Mouse (Mus musculus) neural tube, embryonic 11.5 days (tissue): ENCODE data around the gene Gabbr2. TPM values are rescaled to one million over a fixed set of nuclear protein-coding genes. Genes with fewer than 3 reads are reported as not detected.

Experiments
- ATAC-seq: fragments of 200-750 bp; cut with Nextera tagmentation; 2 replicates; pipeline ENCODE4 v1.8.0; 2017; ENCODE audit warnings: moderate number of reproducible peaks, mild to moderate bottlenecking, moderate TSS enrichment, moderate library complexity; ENCODE audit not compliant: insufficient read depth, low FRiP score, low TSS enrichment
- DNase-seq: peaks from one replicate; pipeline ENCODE4 v3.0.0-alpha.2; 2015; ENCODE audit warnings: low spot score
- H3K27ac ChIP-seq: fragments of 300-500 bp; sonication (generic); 2 replicates; pipeline ENCODE4 v1.5.1; 2014; ENCODE audit warnings: low read depth, mild to moderate bottlenecking, low read length
- H3K27me3 ChIP-seq: fragments of 300-500 bp; sonication (generic); 2 replicates; pipeline ENCODE4 v1.6.1; 2014; ENCODE audit warnings: mild to moderate bottlenecking, low read length, mixed read lengths; ENCODE audit not compliant: control insufficient read depth, insufficient read depth
- H3K36me3 ChIP-seq: fragments of 300-500 bp; sonication (generic); 2 replicates; pipeline ENCODE4 v1.6.1; 2014; ENCODE audit warnings: mild to moderate bottlenecking, low read length, moderate library complexity, mixed read lengths; ENCODE audit not compliant: control insufficient read depth, insufficient read depth
- H3K4me1 ChIP-seq: fragments of 300-500 bp; sonication (generic); 2 replicates; pipeline ENCODE4 v1.6.1; 2014; ENCODE audit warnings: low read length, mixed read lengths; ENCODE audit not compliant: control insufficient read depth, insufficient read depth
- H3K4me2 ChIP-seq: fragments of 300-500 bp; sonication (generic); 2 replicates; pipeline ENCODE4 v1.6.1; 2014; ENCODE audit warnings: low read depth, mild to moderate bottlenecking, moderate library complexity
- H3K4me3 ChIP-seq: fragments of 300-500 bp; sonication (generic); 2 replicates; pipeline ENCODE4 v1.5.1; 2014; ENCODE audit warnings: low read depth, low read length
- H3K9ac ChIP-seq: fragments of 300-500 bp; sonication (generic); 2 replicates; pipeline ENCODE4 v1.6.1; 2014; ENCODE audit warnings: mild to moderate bottlenecking, low read length
- H3K9me3 ChIP-seq: fragments of 300-500 bp; sonication (generic); 2 replicates; pipeline ENCODE4 v1.6.1; 2016; ENCODE audit warnings: low read length; ENCODE audit not compliant: control insufficient read depth
- WGBS: fragments of 180-500 bp; shearing (Covaris S2); extraction: QIAGEN DNeasy Blood & Tissue Kit; methylation state at CpG from one replicate; pipeline ENCODE4 v1.1.7; 2014; 5-methylcytosine and 5-hydroxymethylcytosine counted together
- polyA plus RNA-seq: library from polyadenylated mRNA; unstranded; fragments of >200 nt; fragmentation: Nextera tagmentation; extraction: Ambion mirVana; gene quantifications from 2 replicates; pipeline ENCODE4 v1.2.1, GENCODE M21; 2014

The Gabbr2 gene
- polyA plus RNA-seq, 1 experiment from 2014 or later = 0.70 TPM

- no peak for DNase-seq
Measured at GRCm38 (mm10) chr4:46823738-46824137, 167.9 kb downstream of the Gabbr2 start.

GRCm38 (mm10) chr4:46821709-46822108 lies 170.0 kb downstream of the Gabbr2 start:
- WGBS = 82% methylated on average over 11 of the region's 11 CpGs
- no peak overlapping the region for H3K9ac ChIP-seq
- DNase-seq (no peak), ATAC-seq (no peak)
- no peak overlapping the region for H3K27ac ChIP-seq
- no peak overlapping the region for H3K4me2 ChIP-seq
- no peak overlapping the region for H3K4me3 ChIP-seq
- no peaks in the 10 kb centered on the region for H3K9me3 ChIP-seq
- no peaks in the 10 kb centered on the region for H3K4me1 ChIP-seq
- H3K36me3 ChIP-seq = no peaks in the 10 kb centered on the region
- H3K27me3 ChIP-seq = no peaks in the 10 kb centered on the region

More at GRCm38 (mm10) chr4:46823738-46824137, 167.9 kb downstream of the Gabbr2 start:
- Histone ChIP-seq H3K9me3 (no peaks in the 10 kb centered on the region), H3K36me3 (no peaks in the 10 kb centered on the region), H3K4me2 (no peak overlapping the region), H3K4me3 (no peak overlapping the region), H3K27ac (no peak overlapping the region), H3K9ac (no peak overlapping the region), H3K4me1 (peaks cover 7% of the 10 kb centered on the region), H3K27me3 (no peaks in the 10 kb centered on the region)
- ATAC-seq = no peak
- WGBS = 87% methylated on average over 14 of the region's 14 CpGs

- H3K27ac ChIP-seq = no peak overlapping the region
- no peak overlapping the region for H3K9ac ChIP-seq
- no peaks in the 10 kb centered on the region for H3K9me3 ChIP-seq
- DNase-seq (no peak), ATAC-seq (no peak)
- H3K27me3 ChIP-seq = no peaks in the 10 kb centered on the region
- H3K36me3 ChIP-seq = no peaks in the 10 kb centered on the region
- H3K4me3 ChIP-seq = no peak overlapping the region
- 82% methylated on average over 4 of the region's 4 CpGs for WGBS
- no peak overlapping the region for H3K4me2 ChIP-seq
- H3K4me1 ChIP-seq = no peaks in the 10 kb centered on the region
Measured at GRCm38 (mm10) chr4:46814954-46815353, 176.7 kb downstream of the Gabbr2 start.

DNA sequence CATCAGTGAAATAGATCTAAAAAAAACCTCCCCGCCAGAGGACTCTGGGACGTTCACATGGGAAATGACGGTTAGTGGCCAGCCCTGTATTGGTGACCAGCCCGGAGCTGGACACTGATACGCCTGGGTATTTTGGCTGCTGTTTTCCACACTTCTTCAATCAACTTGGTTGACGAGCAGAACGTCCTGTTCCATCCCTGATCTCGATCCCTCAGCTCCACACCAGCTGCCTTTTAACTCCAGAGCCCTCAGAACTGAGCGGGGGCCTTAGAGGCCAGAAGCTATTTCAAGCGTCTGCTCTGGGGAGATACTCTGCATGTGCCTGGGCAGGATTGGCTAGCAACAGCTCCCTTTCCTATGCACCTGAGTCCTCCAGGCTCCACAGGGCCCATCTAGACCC lies 177.4 kb downstream of the Gabbr2 start:
- ATAC-seq (no peak), DNase-seq (no peak)
- H3K9me3 ChIP-seq = no peaks in the 10 kb centered on the region
- no peaks in the 10 kb centered on the region for H3K27me3 ChIP-seq
- no peak overlapping the region for H3K27ac ChIP-seq
- H3K4me2 ChIP-seq = no peak overlapping the region
- 88% methylated on average over 10 of the region's 10 CpGs for WGBS
- H3K4me3 ChIP-seq = no peak overlapping the region
- no peak overlapping the region for H3K9ac ChIP-seq
- H3K4me1 ChIP-seq = no peaks in the 10 kb centered on the region
- no peaks in the 10 kb centered on the region for H3K36me3 ChIP-seq

GRCm38 (mm10) chr4:46811165-46811564 lies 180.5 kb downstream of the Gabbr2 start:
- Histone ChIP-seq H3K9me3 (no peaks in the 10 kb centered on the region), H3K4me1 (no peaks in the 10 kb centered on the region), H3K36me3 (no peaks in the 10 kb centered on the region), H3K4me3 (no peak overlapping the region), H3K4me2 (no peak overlapping the region), H3K9ac (no peak overlapping the region), H3K27ac (no peak overlapping the region), H3K27me3 (no peaks in the 10 kb centered on the region)
- DNase-seq (no peak), ATAC-seq (no peak)
- WGBS = 55% methylated on average over 5 of the region's 5 CpGs

DNA sequence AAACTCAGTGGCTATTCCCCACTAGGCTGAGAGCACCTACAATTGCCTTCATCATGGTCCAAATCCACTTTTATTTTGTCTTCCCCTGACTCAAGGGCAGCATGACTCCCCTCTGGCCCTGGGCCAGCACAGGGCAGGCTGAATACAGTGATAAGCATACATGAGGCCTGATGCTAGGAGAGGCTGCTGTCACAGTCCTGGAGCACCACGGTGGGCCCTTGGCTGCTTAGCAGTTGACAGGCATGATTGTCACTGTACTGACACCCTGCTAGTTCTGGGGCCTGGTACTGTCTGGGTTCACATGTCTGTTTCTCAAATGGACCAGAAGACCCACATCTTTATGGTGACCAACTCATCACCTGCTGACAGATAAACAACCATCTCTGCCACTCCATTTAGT lies 184.8 kb downstream of the Gabbr2 start:
- H3K4me2 ChIP-seq = no peak overlapping the region

DNA sequence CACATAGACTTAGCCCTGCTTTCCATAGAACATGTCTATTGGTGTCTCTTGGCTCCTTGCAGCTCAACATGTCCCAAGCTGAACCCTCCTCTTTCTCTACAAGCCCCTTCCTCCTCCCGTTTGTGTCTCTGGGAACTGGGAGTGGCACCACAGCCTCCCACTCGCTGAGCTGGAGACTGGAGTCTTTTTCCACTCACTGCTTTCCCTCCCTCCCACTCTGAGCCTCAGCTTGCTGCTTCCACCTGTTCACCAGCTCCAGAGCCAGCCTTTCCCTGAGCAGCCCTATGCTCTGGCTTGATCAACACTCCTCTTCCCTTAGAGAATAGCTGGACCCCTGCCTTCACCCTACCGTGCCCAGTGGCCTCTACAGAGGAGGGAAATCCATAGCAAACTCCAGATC lies 185.8 kb downstream of the Gabbr2 start:
- H3K9me3 ChIP-seq = no peaks in the 10 kb centered on the region
- H3K36me3 ChIP-seq = no peaks in the 10 kb centered on the region
- H3K27ac ChIP-seq = no peak overlapping the region; the same call in 1 of the 2 replicates
- 48% methylated on average over 3 of the region's 3 CpGs for WGBS
- H3K27me3 ChIP-seq = no peaks in the 10 kb centered on the region
- ATAC-seq (no peak), DNase-seq (no peak)
- no peak overlapping the region for H3K4me2 ChIP-seq
- H3K4me1 ChIP-seq = no peaks in the 10 kb centered on the region
- no peak overlapping the region for H3K4me3 ChIP-seq
- H3K9ac ChIP-seq = no peak overlapping the region

More for the DNA sequence above, 184.8 kb downstream of the Gabbr2 start:
- no peaks in the 10 kb centered on the region for H3K9me3 ChIP-seq
- H3K9ac ChIP-seq = no peak overlapping the region
- 86% methylated on average over 1 of the region's 1 CpGs for WGBS
- ATAC-seq (no peak), DNase-seq (no peak)
- H3K27ac ChIP-seq = no peak overlapping the region
- H3K4me3 ChIP-seq = no peak overlapping the region
- no peaks in the 10 kb centered on the region for H3K36me3 ChIP-seq
- no peaks in the 10 kb centered on the region for H3K4me1 ChIP-seq
- no peaks in the 10 kb centered on the region for H3K27me3 ChIP-seq

DNA sequence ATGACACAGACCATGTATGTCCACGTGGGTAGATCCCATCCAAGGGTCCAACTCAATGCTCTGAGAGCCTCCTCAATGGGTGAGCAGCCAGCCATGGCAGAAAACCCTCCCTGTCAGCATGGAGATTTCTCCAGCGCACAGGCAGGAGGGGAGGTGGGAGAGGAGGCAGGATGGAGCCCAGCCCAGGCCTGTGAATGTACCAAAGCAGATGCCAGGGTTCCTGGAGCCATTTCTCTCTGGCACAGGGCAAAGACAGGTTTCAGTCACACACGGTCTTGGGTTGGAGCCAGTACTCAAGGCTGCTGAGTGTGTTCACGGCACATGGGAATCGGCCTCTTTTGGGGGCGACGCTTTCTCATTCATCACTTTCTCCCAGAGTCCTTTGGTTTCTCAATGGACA lies 189.3 kb downstream of the Gabbr2 start:
- WGBS = 88% methylated on average over 7 of the region's 7 CpGs
- Histone ChIP-seq H3K36me3 (no peaks in the 10 kb centered on the region), H3K9me3 (no peaks in the 10 kb centered on the region), H3K27me3 (no peaks in the 10 kb centered on the region), H3K4me3 (no peak overlapping the region), H3K4me2 (no peak overlapping the region), H3K27ac (no peak overlapping the region), H3K4me1 (no peaks in the 10 kb centered on the region), H3K9ac (no peak overlapping the region)
- ATAC-seq = no peak
- DNase-seq = no peak

- Histone ChIP-seq H3K27ac (no peak overlapping the region), H3K9ac (no peak overlapping the region), H3K4me2 (no peak overlapping the region), H3K9me3 (no peaks in the 10 kb centered on the region), H3K4me3 (no peak overlapping the region), H3K4me1 (no peaks in the 10 kb centered on the region), H3K36me3 (no peaks in the 10 kb centered on the region), H3K27me3 (no peaks in the 10 kb centered on the region)
- no peak for ATAC-seq
- WGBS = 57% methylated on average over 4 of the region's 4 CpGs
- DNase-seq = no peak
Measured at GRCm38 (mm10) chr4:46799904-46800303, 191.8 kb downstream of the Gabbr2 start.
